Mouse (Mus musculus): ENCODE results near the gene Prkar2a.

GRCm38 (mm10) chr9:108662660-108663059 lies 26.5 kb upstream of the Prkar2a start:
- TF ChIP-seq POLR2A (IDR thresholded peaks at IDR 0.05; ENCODE audit: low read depth, low read length): no peak
- TF ChIP-seq CTCF (IDR thresholded peaks at IDR 0.05; ENCODE audit: borderline replicate concordance, insufficient read depth, low read length): no peak
